Mouse (Mus musculus) bone marrow macrophage, adult 2 months (primary cell): Measurements from ENCODE around the gene Ascl1.

ENCODE experiments used
- CTCF ChIP-seq: IDR thresholded peaks from 2 replicates; pipeline ENCODE4 v1.5.1; 2012; ENCODE audit warnings: low read depth, mild to moderate bottlenecking, low read length, moderate library complexity
- POLR2A ChIP-seq: IDR thresholded peaks from 2 replicates; pipeline ENCODE4 v1.6.1; 2012; ENCODE audit warnings: mild to moderate bottlenecking, low read depth, low read length, borderline replicate concordance

GRCm38 (mm10) chr10:87490328-87490727, 3.1 kb downstream of the Ascl1 start:
- no peak for TF ChIP-seq CTCF
- no peak for TF ChIP-seq POLR2A
